Mouse (Mus musculus): ENCODE measurements around the gene Mfap2. TPM values are rescaled to one million over a fixed set of nuclear protein-coding genes. Genes with fewer than 3 reads are reported as not detected.
A peak's percentile ranks its signal among the peaks of the same experiment; 100 is the strongest.

The Mfap2 gene
- polyA plus RNA-seq, 1 experiment from 2014 or later = 423 TPM

DNA sequence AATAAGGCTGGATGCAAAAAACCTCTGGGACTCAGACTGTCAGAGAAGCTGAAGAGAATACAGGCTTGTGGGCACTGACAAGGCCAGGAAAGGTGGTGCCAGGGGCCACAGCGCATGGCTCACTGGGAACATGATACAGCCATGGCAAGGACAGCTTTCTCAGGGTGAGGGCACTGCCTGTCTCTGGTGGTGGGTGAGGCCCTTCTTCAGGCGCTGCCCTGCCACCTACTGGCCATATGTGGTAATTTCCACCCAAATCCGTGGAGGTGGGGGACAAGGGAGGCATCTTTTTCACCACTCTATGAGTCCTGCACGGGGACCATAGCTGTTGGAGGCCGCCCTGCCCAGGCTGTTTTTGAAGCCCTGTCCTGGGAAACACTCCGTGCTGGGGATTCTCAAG lies 21.5 kb downstream of the Mfap2 start:
- H3K27ac ChIP-seq (ENCODE audit: low read length) = no peak overlapping the region
- peaks cover 15% of the 10 kb centered on the region for H3K4me1 ChIP-seq (ENCODE audit: control insufficient read depth, insufficient read depth, low read length)
- no peaks in the 10 kb centered on the region for H3K27me3 ChIP-seq (ENCODE audit: control insufficient read depth, insufficient read depth, low read length)
- no peak overlapping the region for H3K9ac ChIP-seq (ENCODE audit: low read length)
- WGBS = 10% methylated on average over 6 of the region's 6 CpGs
- H3K4me3 ChIP-seq (replicated peaks; ENCODE audit: low read length) = no peak overlapping the region
- no peaks in the 10 kb centered on the region for H3K36me3 ChIP-seq (ENCODE audit: control insufficient read depth, insufficient read depth, low read length)
- no peaks in the 10 kb centered on the region for H3K9me3 ChIP-seq (replicated peaks; ENCODE audit: control insufficient read depth, low read length)
- ATAC-seq (ENCODE audit: insufficient read depth, low FRiP score) = peak; percentile 42; the same call in 1 of the 2 replicates
- H3K4me2 ChIP-seq (ENCODE audit: low read depth, low read length) = no peak overlapping the region

DNA sequence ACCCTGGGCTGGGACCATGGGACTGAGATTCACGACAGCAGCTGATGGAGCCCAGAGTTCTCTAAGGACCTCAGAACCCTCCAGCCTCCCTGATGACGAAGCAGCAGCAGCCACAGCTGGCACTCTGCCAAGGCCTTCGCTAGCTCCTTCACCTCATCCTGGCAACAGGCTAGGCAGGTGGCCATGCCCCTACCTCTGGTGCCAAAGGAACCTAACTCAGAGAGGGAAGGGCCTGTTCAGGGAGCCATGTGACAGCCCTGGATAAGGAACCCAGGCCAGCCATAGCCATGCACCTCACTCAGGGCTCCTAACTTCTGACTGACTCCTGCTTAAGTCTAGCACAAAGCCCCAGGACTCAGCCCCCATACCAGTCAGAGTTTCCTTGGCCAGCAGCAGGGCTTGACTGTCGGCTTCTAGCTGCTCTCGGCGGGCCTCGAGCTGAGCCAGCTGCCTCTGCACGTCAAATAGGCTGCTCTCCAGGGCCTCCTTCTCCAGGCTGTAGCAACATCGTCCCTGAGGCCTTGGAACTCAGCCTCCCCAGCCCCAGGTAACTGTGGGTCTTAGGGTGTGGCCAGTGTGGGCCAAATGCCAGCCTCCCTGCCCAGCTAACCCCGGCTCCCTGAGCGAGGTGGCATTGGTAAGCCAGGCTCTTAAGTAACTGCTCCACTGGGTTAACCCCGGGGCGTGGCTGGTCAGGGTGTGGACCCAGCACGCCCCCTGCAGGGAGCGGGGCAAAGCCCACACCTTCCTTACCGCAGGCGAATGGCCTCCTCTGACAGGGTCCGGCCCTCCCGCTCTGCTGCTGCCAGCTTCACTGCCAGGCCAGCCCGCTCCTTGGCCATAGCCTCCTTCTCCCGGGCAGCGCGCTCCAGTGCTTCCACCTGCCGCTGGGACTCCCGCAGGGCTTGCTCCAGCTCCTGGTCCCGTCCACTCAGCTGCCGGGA lies 23.7 kb downstream of the Mfap2 start:
- WGBS = 67% methylated on average over 27 of the region's 27 CpGs
- Histone ChIP-seq H3K4me2 (ENCODE audit: low read depth, low read length) (no peak overlapping the region), H3K4me3 (replicated peaks; ENCODE audit: low read length) (no peak overlapping the region), H3K9me3 (replicated peaks; ENCODE audit: control insufficient read depth, low read length) (no peaks in the 10 kb centered on the region), H3K9ac (ENCODE audit: low read length) (peak overlapping the region; percentile 48), H3K27ac (ENCODE audit: low read length) (peak overlapping the region; percentile 70), H3K27me3 (ENCODE audit: control insufficient read depth, insufficient read depth, low read length) (no peaks in the 10 kb centered on the region), H3K4me1 (ENCODE audit: control insufficient read depth, insufficient read depth, low read length) (peaks cover 15% of the 10 kb centered on the region), H3K36me3 (ENCODE audit: control insufficient read depth, insufficient read depth, low read length) (no peaks in the 10 kb centered on the region)
- ATAC-seq (ENCODE audit: insufficient read depth, low FRiP score) = peak; percentile 31; the same call in 1 of the 2 replicates

DNA sequence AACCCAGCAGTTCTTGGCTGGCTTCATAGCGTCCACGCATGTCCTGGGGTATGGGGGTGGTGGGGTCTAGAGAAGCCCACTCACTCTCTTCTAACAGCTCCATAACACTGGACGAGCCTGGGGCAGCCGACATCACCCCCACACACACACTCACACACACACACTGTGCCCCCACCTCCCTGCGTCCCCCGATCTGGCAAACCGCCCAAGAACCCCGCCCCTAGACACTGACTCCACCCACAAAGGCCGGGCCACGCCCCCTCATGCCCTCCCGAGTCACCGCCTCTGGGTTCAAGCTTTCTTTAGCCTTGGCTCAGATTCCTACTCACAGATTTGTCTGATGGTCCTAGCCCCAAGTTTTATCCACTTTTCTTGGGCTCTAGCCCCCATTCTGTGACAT lies 30.9 kb downstream of the Mfap2 start:
- Histone ChIP-seq H3K4me1 (ENCODE audit: control insufficient read depth, insufficient read depth, low read length) (no peaks in the 10 kb centered on the region), H3K9ac (ENCODE audit: low read length) (no peak overlapping the region), H3K9me3 (replicated peaks; ENCODE audit: control insufficient read depth, low read length) (no peaks in the 10 kb centered on the region), H3K4me3 (replicated peaks; ENCODE audit: low read length) (no peak overlapping the region), H3K4me2 (ENCODE audit: low read depth, low read length) (no peak overlapping the region), H3K27ac (ENCODE audit: low read length) (no peak overlapping the region), H3K27me3 (ENCODE audit: control insufficient read depth, insufficient read depth, low read length) (no peaks in the 10 kb centered on the region), H3K36me3 (ENCODE audit: control insufficient read depth, insufficient read depth, low read length) (no peaks in the 10 kb centered on the region)
- 44% methylated on average over 12 of the region's 12 CpGs for WGBS
- no peak for ATAC-seq (ENCODE audit: insufficient read depth, low FRiP score)

DNA sequence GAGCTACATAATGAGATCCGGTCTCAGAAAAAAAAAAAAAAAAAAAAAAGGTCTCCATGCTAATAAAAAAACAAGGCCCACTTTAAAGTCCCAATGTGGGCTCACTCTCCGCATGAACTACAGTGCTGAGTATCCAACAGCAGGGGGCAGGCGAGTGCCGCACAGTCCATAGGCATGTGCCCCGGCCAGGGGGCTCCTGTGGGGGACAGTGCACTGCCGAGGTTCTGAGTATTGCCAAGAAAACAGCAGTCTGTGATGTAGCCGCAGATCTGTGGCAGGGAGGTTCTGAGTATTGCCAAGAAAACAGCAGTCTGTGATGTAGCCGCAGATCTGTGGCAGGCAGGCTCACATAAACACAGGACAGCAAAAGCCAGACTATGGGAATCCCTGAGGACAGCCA lies 34.6 kb downstream of the Mfap2 start:
- Histone ChIP-seq H3K4me1 (ENCODE audit: control insufficient read depth, insufficient read depth, low read length) (no peaks in the 10 kb centered on the region), H3K4me3 (replicated peaks; ENCODE audit: low read length) (no peak overlapping the region), H3K27ac (ENCODE audit: low read length) (peak overlapping the region; percentile 60), H3K9me3 (replicated peaks; ENCODE audit: control insufficient read depth, low read length) (no peaks in the 10 kb centered on the region), H3K27me3 (ENCODE audit: control insufficient read depth, insufficient read depth, low read length) (no peaks in the 10 kb centered on the region), H3K4me2 (ENCODE audit: low read depth, low read length) (no peak overlapping the region), H3K36me3 (ENCODE audit: control insufficient read depth, insufficient read depth, low read length) (no peaks in the 10 kb centered on the region), H3K9ac (ENCODE audit: low read length) (no peak overlapping the region)
- ATAC-seq (ENCODE audit: insufficient read depth, low FRiP score) = peak; percentile 77
- WGBS = 8% methylated on average over 8 of the region's 8 CpGs

DNA sequence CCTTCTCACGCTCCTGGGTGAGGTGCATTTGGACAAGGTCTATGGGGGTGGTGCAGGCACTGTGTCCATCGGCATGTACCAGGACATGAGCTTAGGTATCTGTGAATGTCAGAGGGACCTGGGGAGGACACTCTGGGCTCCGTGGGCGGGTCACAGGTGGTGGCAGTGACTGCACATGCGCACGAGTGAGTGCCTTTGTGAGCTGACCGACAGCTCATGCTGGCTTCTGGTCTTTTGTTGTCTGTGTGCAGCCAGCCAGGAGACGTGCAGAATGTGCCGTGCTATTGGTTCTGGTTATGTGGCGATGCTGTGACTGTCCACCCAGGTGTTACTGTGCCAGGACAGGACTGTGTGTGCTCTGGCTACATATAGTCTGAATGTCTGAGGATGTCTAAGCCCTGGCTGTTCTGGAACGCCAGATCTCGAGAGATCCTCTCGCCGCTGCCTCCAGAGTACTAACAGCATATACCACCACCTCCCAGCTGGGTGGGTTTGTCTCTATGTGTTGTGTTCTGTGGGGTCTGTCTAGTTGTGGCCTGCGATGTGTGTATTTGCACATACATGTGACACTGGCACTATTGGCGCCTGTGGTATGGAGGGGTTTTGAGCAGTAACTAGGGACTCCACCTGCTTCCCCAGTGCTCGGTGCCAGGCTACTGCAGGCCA lies 38.7 kb downstream of the Mfap2 start:
- Histone ChIP-seq H3K9ac (ENCODE audit: low read length) (no peak overlapping the region), H3K36me3 (ENCODE audit: control insufficient read depth, insufficient read depth, low read length) (no peaks in the 10 kb centered on the region), H3K27me3 (ENCODE audit: control insufficient read depth, insufficient read depth, low read length) (no peaks in the 10 kb centered on the region), H3K4me2 (ENCODE audit: low read depth, low read length) (no peak overlapping the region), H3K4me1 (ENCODE audit: control insufficient read depth, insufficient read depth, low read length) (peaks cover 10% of the 10 kb centered on the region), H3K4me3 (replicated peaks; ENCODE audit: low read length) (no peak overlapping the region), H3K9me3 (replicated peaks; ENCODE audit: control insufficient read depth, low read length) (no peaks in the 10 kb centered on the region), H3K27ac (ENCODE audit: low read length) (peak overlapping the region; percentile 11; the same call in 1 of the 2 replicates)
- WGBS = 76% methylated on average over 17 of the region's 17 CpGs
- no peak for ATAC-seq (ENCODE audit: insufficient read depth, low FRiP score)

DNA sequence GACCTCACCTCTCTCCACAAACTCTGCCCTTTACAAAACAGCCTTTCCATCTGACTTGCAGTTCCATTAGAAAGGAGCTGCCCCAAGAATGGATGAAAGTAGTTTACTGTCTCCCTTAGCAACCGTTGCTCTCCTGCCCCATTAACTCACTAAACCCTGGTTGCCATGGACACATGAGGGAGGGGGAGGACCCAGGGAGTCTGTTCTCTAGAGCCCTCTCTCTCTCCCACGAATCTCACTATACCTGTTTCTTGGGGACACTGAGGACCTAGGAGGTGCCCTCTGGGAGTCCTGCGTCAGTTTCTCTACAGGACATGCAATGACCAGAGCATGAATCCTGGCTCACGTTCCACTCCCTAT lies 39.2 kb downstream of the Mfap2 start:
- no peaks in the 10 kb centered on the region for H3K36me3 ChIP-seq (ENCODE audit: control insufficient read depth, insufficient read depth, low read length)
- 40% methylated on average over 4 of the region's 4 CpGs for WGBS
- peaks cover 13% of the 10 kb centered on the region for H3K4me1 ChIP-seq (ENCODE audit: control insufficient read depth, insufficient read depth, low read length)
- no peaks in the 10 kb centered on the region for H3K27me3 ChIP-seq (ENCODE audit: control insufficient read depth, insufficient read depth, low read length)
- H3K9me3 ChIP-seq (replicated peaks; ENCODE audit: control insufficient read depth, low read length) = no peaks in the 10 kb centered on the region
- H3K4me2 ChIP-seq (ENCODE audit: low read depth, low read length) = no peak overlapping the region
- no peak overlapping the region for H3K9ac ChIP-seq (ENCODE audit: low read length)
- no peak for ATAC-seq (ENCODE audit: insufficient read depth, low FRiP score)
- H3K27ac ChIP-seq (ENCODE audit: low read length) = no peak overlapping the region
- H3K4me3 ChIP-seq (replicated peaks; ENCODE audit: low read length) = no peak overlapping the region

DNA sequence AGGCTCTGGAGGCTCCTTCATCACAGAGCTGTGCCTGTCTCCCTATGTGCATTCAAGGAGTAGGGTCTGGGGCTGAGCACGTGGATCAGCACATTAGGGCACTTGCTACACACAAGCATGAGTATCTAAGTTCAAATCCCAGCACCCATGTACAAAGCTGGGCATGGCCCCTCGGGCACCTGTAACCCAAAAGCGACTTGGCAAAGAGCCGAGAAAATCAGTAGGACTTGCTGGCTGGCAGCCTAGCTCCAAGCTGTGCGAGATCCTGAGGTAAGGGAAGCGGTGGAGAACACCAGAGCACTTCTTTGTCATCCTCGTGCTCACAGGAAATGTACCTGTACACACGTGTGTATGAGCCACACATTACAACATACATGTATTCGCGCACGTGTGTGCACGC lies 42.2 kb downstream of the Mfap2 start:
- no peak overlapping the region for H3K9ac ChIP-seq (ENCODE audit: low read length)
- H3K4me2 ChIP-seq (ENCODE audit: low read depth, low read length) = no peak overlapping the region
- H3K36me3 ChIP-seq (ENCODE audit: control insufficient read depth, insufficient read depth, low read length) = no peaks in the 10 kb centered on the region
- peaks cover 13% of the 10 kb centered on the region for H3K4me1 ChIP-seq (ENCODE audit: control insufficient read depth, insufficient read depth, low read length)
- no peak overlapping the region for H3K27ac ChIP-seq (ENCODE audit: low read length)
- no peak overlapping the region for H3K4me3 ChIP-seq (replicated peaks; ENCODE audit: low read length)
- no peaks in the 10 kb centered on the region for H3K27me3 ChIP-seq (ENCODE audit: control insufficient read depth, insufficient read depth, low read length)
- no peak for ATAC-seq (ENCODE audit: insufficient read depth, low FRiP score)
- no peaks in the 10 kb centered on the region for H3K9me3 ChIP-seq (replicated peaks; ENCODE audit: control insufficient read depth, low read length)
- WGBS = 87% methylated on average over 12 of the region's 12 CpGs

DNA sequence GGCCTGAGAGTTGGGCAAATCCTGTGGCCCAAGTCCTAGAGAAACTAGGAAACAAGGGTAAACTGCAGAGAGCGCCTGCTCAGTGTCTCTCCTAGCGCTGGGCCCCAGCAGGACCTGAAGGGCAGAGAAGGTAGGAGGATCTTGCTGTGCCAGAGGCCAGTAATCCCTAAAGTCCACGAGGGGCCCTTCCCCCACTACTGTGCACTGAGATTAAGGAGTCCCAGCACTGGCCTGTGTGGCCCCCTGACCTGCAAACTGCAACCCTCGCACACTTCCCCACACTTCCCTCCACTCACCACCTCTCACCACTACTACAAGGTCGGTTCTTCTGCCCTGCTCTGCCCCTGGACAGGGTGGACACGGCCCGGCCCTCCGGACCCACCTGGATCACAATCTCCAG lies 42.9 kb downstream of the Mfap2 start:
- H3K9ac ChIP-seq (ENCODE audit: low read length) = peak overlapping the region; percentile 52; the same call in 1 of the 2 replicates

DNA sequence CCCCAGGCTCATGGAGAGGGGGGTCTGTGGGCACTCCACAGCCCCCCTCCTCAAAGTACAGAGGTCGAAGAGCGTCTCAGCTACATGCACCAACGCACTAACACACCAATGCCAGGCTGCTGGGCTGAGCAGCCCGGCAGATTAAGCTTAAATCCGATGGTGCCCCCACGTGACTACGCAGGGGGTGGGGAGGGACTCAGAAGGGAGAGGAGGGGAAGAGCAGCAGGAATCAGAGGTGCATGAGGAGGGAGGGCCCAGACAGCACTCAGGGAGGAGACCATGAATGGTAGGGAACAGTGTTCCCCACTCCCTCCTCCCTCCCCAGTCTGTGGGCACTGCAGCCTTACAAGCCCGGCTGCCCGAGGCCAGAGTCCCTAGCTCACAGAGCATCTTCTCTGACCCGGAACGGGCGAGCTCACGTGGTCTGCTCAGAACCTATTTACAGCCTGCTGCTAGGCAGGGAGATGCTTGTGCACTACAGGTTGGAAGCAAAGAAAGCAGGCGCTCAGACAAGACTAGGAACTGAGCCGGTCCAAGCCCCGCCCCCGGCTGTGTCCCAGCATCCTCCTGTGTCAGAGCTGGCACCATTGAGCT lies 43.4 kb downstream of the Mfap2 start:
- ATAC-seq (ENCODE audit: insufficient read depth, low FRiP score) = no peak
- Histone ChIP-seq H3K9me3 (replicated peaks; ENCODE audit: control insufficient read depth, low read length) (no peaks in the 10 kb centered on the region), H3K36me3 (ENCODE audit: control insufficient read depth, insufficient read depth, low read length) (no peaks in the 10 kb centered on the region), H3K4me2 (ENCODE audit: low read depth, low read length) (no peak overlapping the region), H3K9ac (ENCODE audit: low read length) (peak overlapping the region; percentile 52), H3K27me3 (ENCODE audit: control insufficient read depth, insufficient read depth, low read length) (no peaks in the 10 kb centered on the region), H3K4me1 (ENCODE audit: control insufficient read depth, insufficient read depth, low read length) (peaks cover 13% of the 10 kb centered on the region), H3K4me3 (replicated peaks; ENCODE audit: low read length) (no peak overlapping the region), H3K27ac (ENCODE audit: low read length) (no peak overlapping the region; the same call in 1 of the 2 replicates)
- WGBS = 47% methylated on average over 17 of the region's 17 CpGs

More for the DNA sequence above, 42.9 kb downstream of the Mfap2 start:
- Histone ChIP-seq H3K4me1 (ENCODE audit: control insufficient read depth, insufficient read depth, low read length) (peaks cover 13% of the 10 kb centered on the region), H3K36me3 (ENCODE audit: control insufficient read depth, insufficient read depth, low read length) (no peaks in the 10 kb centered on the region), H3K4me2 (ENCODE audit: low read depth, low read length) (no peak overlapping the region), H3K27me3 (ENCODE audit: control insufficient read depth, insufficient read depth, low read length) (no peaks in the 10 kb centered on the region), H3K9me3 (replicated peaks; ENCODE audit: control insufficient read depth, low read length) (no peaks in the 10 kb centered on the region), H3K27ac (ENCODE audit: low read length) (no peak overlapping the region), H3K4me3 (replicated peaks; ENCODE audit: low read length) (no peak overlapping the region)
- no peak for ATAC-seq (ENCODE audit: insufficient read depth, low FRiP score)
- WGBS = 64% methylated on average over 8 of the region's 8 CpGs

Data from stomach, embryonic 16.5 days (tissue).